ENCODE assay signal across 8 mouse cellular contexts in the genomic region with DNA sequence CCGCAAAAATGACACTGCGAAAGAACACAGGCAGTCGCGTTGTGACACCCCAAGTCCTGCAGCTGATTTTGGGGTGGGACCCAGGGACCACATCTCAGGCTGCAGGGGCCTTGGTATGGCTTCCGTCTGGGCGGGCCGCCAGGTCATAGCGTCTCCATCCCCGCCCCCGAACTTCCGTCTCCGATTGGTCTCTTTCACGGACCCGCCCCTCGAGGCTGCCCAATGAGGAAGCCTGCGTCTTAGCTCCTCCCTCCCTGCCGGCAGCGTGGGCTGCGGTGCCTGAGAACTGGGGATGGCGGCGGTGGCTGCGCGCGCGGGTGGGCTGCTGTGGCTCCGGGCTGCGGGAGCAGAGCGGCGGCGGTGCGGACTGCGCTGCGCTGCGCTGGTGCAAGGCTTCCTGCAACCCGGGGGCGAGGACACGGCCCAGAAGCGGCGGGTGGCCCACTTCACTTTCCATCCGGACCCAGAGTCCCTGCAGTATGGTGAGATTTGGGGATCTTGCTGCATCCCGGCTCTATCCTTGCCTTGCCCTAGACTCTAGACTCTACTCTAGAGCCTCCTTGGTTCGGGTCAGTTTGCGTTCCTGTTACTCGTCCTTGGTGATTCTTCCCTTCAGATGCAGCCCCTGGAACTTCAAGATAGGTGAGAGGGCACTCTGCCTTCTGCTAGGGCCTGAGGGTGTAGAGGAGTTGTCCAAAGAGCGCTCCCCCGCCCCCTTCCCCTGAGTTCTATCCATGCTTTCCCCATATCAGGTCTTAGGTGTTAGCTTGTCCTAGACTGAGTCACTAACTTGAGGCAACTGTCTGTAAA. TPM values are rescaled to one million over a fixed set of nuclear protein-coding genes. Genes with fewer than 3 reads are reported as not detected.
A peak's percentile ranks its signal among the peaks of the same experiment; 100 is the strongest.
DNase-seq lines count a peak whose midpoint lies in the region; ATAC-seq lines count a peak whose summit lies in the region.

A gene (plus strand): TSS at position 268 of the 810 bp plus-strand sequence.

- peak; percentile 96 to 99 for DNase-seq in adrenal gland, adult (ENCODE audit: inconsistent age in 2 of 2, low spot score in 1 of 2)
- peak; percentile 98 for DNase-seq in embryo, embryonic 10.5 days (ENCODE audit: low spot score)
- DNase-seq in gastrocnemius, postnatal 14 days: peak; percentile 97
- peak; percentile 98 to 99 for DNase-seq in left cerebral cortex, postnatal 10 days (ENCODE audit: extremely low spot score in 1 of 2, low spot score in 2 of 2)
- DNase-seq in right cerebral cortex, postnatal 25 days: peak; percentile 96
- DNase-seq in urinary bladder, postnatal 4 days (ENCODE audit: low spot score in 2 of 2): peak; percentile 93 to 97

- ATAC-seq in inflammation-experienced regulatory T-cells, adult 6 months: peak; percentile 99
- peak; percentile 100 for ATAC-seq in megakaryocyte-erythroid progenitor cell, adult 5-6 weeks (replicated peaks; ENCODE audit: low FRiP score, low TSS enrichment, poor library complexity, severe bottlenecking)

- intact Hi-C loops in gastrocnemius, postnatal 14 days (cut with DNase I; ENCODE audit: low total_unique reads): no loop called here
- intact Hi-C loops in left cerebral cortex, postnatal 10 days (cut with DNase I): no loop called here

RNA-seq across cellular contexts. Expression of the gene that starts here (rescaled TPM):
- 10 to 100 TPM; 17.9 to 22.4 TPM for total RNA-seq in gastrocnemius, postnatal 14 days (2021)
- polyA plus RNA-seq in inflammation-experienced regulatory T-cells, adult 6 months (2017; shearing (Covaris generic)): 10 to 100 TPM in 2 of 3 experiments, 1 to 10 TPM in 1; 4.4 to 18.7 (median 12.6) TPM
- 10 to 100 TPM; 29.8 to 34.7 TPM for total RNA-seq in left cerebral cortex, postnatal 10 days (2021)
- total RNA-seq in megakaryocyte-erythroid progenitor cell, adult 5-6 weeks (2014; fragmentation: Nextera tagmentation): 20.0 and 40.7 TPM in 2 replicates
- 12.2 and 13.8 TPM in 2 replicates for total RNA-seq in megakaryocyte-erythroid progenitor cell, adult 5-6 weeks (2017)

Comparison
In these comparisons a context has a peak if more than half of its experiments do, and no peak if none do; other contexts are left out.
1. Peak in every context shown above with its lines: DNase-seq and ATAC-seq.